Comparison of ENCODE assay signal across 8 mouse cellular contexts in the genomic region with DNA sequence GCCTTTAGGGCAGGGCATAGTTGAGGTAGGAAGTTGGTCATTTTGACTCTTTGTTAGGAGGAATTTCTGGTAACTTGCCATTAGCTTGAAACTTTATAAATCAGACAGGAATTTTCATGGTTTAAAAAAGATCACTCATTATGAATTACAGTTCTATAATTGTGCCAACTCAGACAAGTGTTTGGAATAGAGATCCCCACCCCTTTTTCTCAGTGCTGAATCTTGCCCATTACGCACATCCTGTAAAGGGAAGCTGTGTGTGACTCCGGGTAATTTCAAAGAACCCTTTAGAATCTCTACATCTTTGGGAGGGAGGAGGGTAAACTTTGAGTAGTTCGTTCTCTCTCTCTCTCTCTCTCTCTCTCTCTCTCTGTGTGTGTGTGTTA. TPM values are rescaled to one million over a fixed set of nuclear protein-coding genes. Genes with fewer than 3 reads are reported as not detected.
DNase-seq lines count a peak whose midpoint lies in the region; ATAC-seq and TF ChIP-seq lines count a peak whose summit lies in the region.

No protein-coding gene starts in this region.

- no peaks in the 10 kb centered on the region for H3K36me3 ChIP-seq in hindbrain, embryonic 14.5 days (replicated peaks; ENCODE audit: control insufficient read depth, insufficient read depth)
- H3K36me3 ChIP-seq in hindbrain, embryonic 10.5 days: no peaks in the 10 kb centered on the region
- H3K36me3 ChIP-seq in ES-Bruce4 (ENCODE audit: control insufficient read depth, insufficient read depth, low read length, poor library complexity, severe bottlenecking) (no peaks in the 10 kb centered on the region), macrophage (ENCODE audit: inconsistent target) (no peaks in the 10 kb centered on the region)
- no peaks in the 10 kb centered on the region for H3K36me3 ChIP-seq in heart, embryonic 12.5 days

- WGBS in hindbrain, embryonic 14.5 days: 46% methylated on average over 3 of the region's 3 CpGs
- WGBS in hindbrain, embryonic 10.5 days: 60% methylated on average over 3 of the region's 3 CpGs
- 32% methylated on average over 3 of the region's 3 CpGs for WGBS in heart, embryonic 12.5 days
- WGBS in macrophage (ENCODE audit: missing documents): 18% methylated on average over 3 of the region's 3 CpGs

- H3K9me3 ChIP-seq in hindbrain, embryonic 14.5 days (ENCODE audit: control insufficient read depth, low read length): no peaks in the 10 kb centered on the region
- H3K9me3 ChIP-seq in hindbrain, embryonic 10.5 days: no peaks in the 10 kb centered on the region
- H3K9me3 ChIP-seq in ES-Bruce4 (replicated peaks; ENCODE audit: control insufficient read depth, insufficient read depth, low read length, poor library complexity, severe bottlenecking): no peaks in the 10 kb centered on the region
- H3K9me3 ChIP-seq in heart, embryonic 12.5 days (replicated peaks): no peaks in the 10 kb centered on the region

- H3K27me3 ChIP-seq in hindbrain, embryonic 14.5 days (ENCODE audit: control insufficient read depth, insufficient read depth, low read length): no peaks in the 10 kb centered on the region
- H3K27me3 ChIP-seq in hindbrain, embryonic 10.5 days (ENCODE audit: insufficient read depth, poor library complexity, severe bottlenecking): no peaks in the 10 kb centered on the region
- H3K27me3 ChIP-seq in ES-Bruce4 (ENCODE audit: control insufficient read depth, insufficient read depth, low read length, poor library complexity, severe bottlenecking): no peaks in the 10 kb centered on the region
- no peaks in the 10 kb centered on the region for H3K27me3 ChIP-seq in heart, embryonic 12.5 days (replicated peaks)

- no peak for TF ChIP-seq EP300 in ES-Bruce4 (IDR thresholded peaks at IDR 0.05; ENCODE audit: insufficient read depth, low read depth, low read length)

- no peak for DNase-seq in hindbrain, embryonic 14.5 days (ENCODE audit: low spot score)
- DNase-seq in hindbrain, embryonic 10.5 days (ENCODE audit: low spot score): no peak
- DNase-seq in right cerebral cortex, postnatal 25 days: no peak
- DNase-seq in embryo, embryonic 10 days (ENCODE audit: low spot score): no peak

- peak overlapping the region; percentile 21; the same call in 1 of the 2 replicates for H3K27ac ChIP-seq in hindbrain, embryonic 14.5 days
- H3K27ac ChIP-seq in hindbrain, embryonic 10.5 days: no peak overlapping the region
- H3K27ac ChIP-seq in ES-Bruce4 (ENCODE audit: insufficient read depth, low read length) (peak overlapping the region; percentile 13), macrophage (peak overlapping the region; percentile 42)
- H3K27ac ChIP-seq in heart, embryonic 12.5 days (ENCODE audit: poor library complexity, severe bottlenecking): peak overlapping the region; percentile 65; the same call in 1 of the 2 replicates

- no peak overlapping the region for H3K4me2 ChIP-seq in hindbrain, embryonic 14.5 days (replicated peaks)
- no peak overlapping the region; the same call in 1 of the 2 replicates for H3K4me2 ChIP-seq in heart, embryonic 12.5 days

- peaks cover 100% of the 10 kb centered on the region for H3K79me2 ChIP-seq in macrophage (ENCODE audit: inconsistent target)

- H3K4me1 ChIP-seq in hindbrain, embryonic 14.5 days (replicated peaks; ENCODE audit: control insufficient read depth, insufficient read depth, low read length): no peaks in the 10 kb centered on the region; the same call in 1 of the 2 replicates
- H3K4me1 ChIP-seq in hindbrain, embryonic 10.5 days (replicated peaks): peaks cover 8% of the 10 kb centered on the region
- H3K4me1 ChIP-seq in ES-Bruce4 (ENCODE audit: control insufficient read depth, insufficient read depth, low read length): peaks cover 4% of the 10 kb centered on the region
- peaks cover 23% of the 10 kb centered on the region for H3K4me1 ChIP-seq in heart, embryonic 12.5 days (replicated peaks)

- H3K4me3 ChIP-seq in hindbrain, embryonic 14.5 days (replicated peaks; ENCODE audit: low read length): no peak overlapping the region
- no peak overlapping the region for H3K4me3 ChIP-seq in hindbrain, embryonic 10.5 days
- H3K4me3 ChIP-seq in ES-Bruce4 (ENCODE audit: low read depth, low read length) (no peak overlapping the region), macrophage (ENCODE audit: inconsistent target) (no peak overlapping the region)
- H3K4me3 ChIP-seq in heart, embryonic 12.5 days: no peak overlapping the region

- no peak for ATAC-seq in hindbrain, embryonic 14.5 days (ENCODE audit: low FRiP score)
- peak; percentile 33; the same call in 1 of the 2 replicates for ATAC-seq in heart, embryonic 12.5 days (ENCODE audit: insufficient number of reproducible peaks, low FRiP score)
- ATAC-seq in granulocyte monocyte progenitor cell, adult 5-6 weeks (replicated peaks; ENCODE audit: poor library complexity, severe bottlenecking): no peak

- TF ChIP-seq CTCF in ES-Bruce4 (IDR thresholded peaks at IDR 0.05; ENCODE audit: low read depth, low read length): no peak

- H3K9ac ChIP-seq in hindbrain, embryonic 14.5 days: no peak overlapping the region
- no peak overlapping the region for H3K9ac ChIP-seq in ES-Bruce4 (ENCODE audit: low read depth, poor library complexity, severe bottlenecking)
- no peak overlapping the region for H3K9ac ChIP-seq in heart, embryonic 12.5 days

- no peak for TF ChIP-seq POLR2A in ES-Bruce4 (IDR thresholded peaks at IDR 0.05; ENCODE audit: insufficient read depth, low read length)

RNA-seq across cellular contexts. Expression of gene Swap70, which starts 15.9 kb away (rescaled TPM):
- 10.1 and 12.0 TPM in 2 replicates for polyA plus RNA-seq in hindbrain, embryonic 14.5 days (2014; fragmentation: Nextera tagmentation; extraction: Ambion mirVana)
- 18.1 and 26.6 TPM in 2 replicates for polyA plus RNA-seq in hindbrain, embryonic 10.5 days (2016; fragmentation: Nextera tagmentation; extraction: Ambion mirVana)
- 40.1 and 41.7 TPM in 2 replicates for polyA plus RNA-seq in ES-Bruce4 (2011; ENCODE audit: insufficient read depth, insufficient read length, low read depth, missing spikeins)
- polyA plus RNA-seq in heart, embryonic 12.5 days (2016; fragmentation: Nextera tagmentation; extraction: Ambion mirVana): 22.6 and 23.1 TPM in 2 replicates
- total RNA-seq in macrophage (2018; cell fraction: chromatin; rRNA removed): 1,000 to 10,000 TPM in 1 of 26 experiments, 100 to 1,000 TPM in 25; 109 to 1,215 (median 168) TPM
- 100 to 1,000 TPM in 4 of 26 experiments, 10 to 100 TPM in 22; 49.9 to 246 (median 55.3) TPM for total RNA-seq in macrophage (2018; cell fraction: cytosol; rRNA removed)
- total RNA-seq in macrophage (2018; cell fraction: nucleus; rRNA removed): 100 to 1,000 TPM in 21 of 26 experiments, 10 to 100 TPM in 5; 92.3 to 689 (median 138) TPM
- 47.8 to 56.9 TPM (median 50.1 TPM) in 3 replicates for polyA plus RNA-seq in macrophage (2018)
- 41.5 and 48.4 TPM in 2 replicates for total RNA-seq in granulocyte monocyte progenitor cell, adult 5-6 weeks (2014; fragmentation: Nextera tagmentation)
- total RNA-seq in granulocyte monocyte progenitor cell, adult 5-6 weeks (2017): 70.0 and 71.0 TPM in 2 replicates
